Mouse (Mus musculus) midbrain, embryonic 13.5 days (tissue): ENCODE measurements around the gene Sec61a2. TPM values are rescaled to one million over a fixed set of nuclear protein-coding genes. Genes with fewer than 3 reads are reported as not detected.
A peak's percentile ranks its signal among the peaks of the same experiment; 100 is the strongest.

Source experiments
- ATAC-seq: fragments of 200-750 bp; cut with Nextera tagmentation; 2 replicates; pipeline ENCODE4 v1.8.0; 2017; ENCODE audit warnings: mild to moderate bottlenecking, moderate TSS enrichment, moderate library complexity
- H3K27ac ChIP-seq: fragments of 300-500 bp; sonication (generic); 2 replicates; pipeline ENCODE4 v1.5.1; 2015; ENCODE audit warnings: inconsistent platforms, mild to moderate bottlenecking, moderate library complexity
- H3K27me3 ChIP-seq: fragments of 300-500 bp; sonication (generic); 2 replicates; pipeline ENCODE4 v1.6.1; 2015; ENCODE audit warnings: mild to moderate bottlenecking, inconsistent platforms
- H3K36me3 ChIP-seq: fragments of 300-500 bp; sonication (generic); 2 replicates; pipeline ENCODE4 v1.6.1; 2015; ENCODE audit warnings: mild to moderate bottlenecking, inconsistent platforms
- H3K4me1 ChIP-seq: fragments of 300-500 bp; sonication (generic); replicated peaks from 2 replicates; pipeline ENCODE4 v1.6.1; 2015; ENCODE audit warnings: inconsistent platforms
- H3K4me2 ChIP-seq: fragments of 300-500 bp; sonication (generic); replicated peaks from 2 replicates; pipeline ENCODE4 v1.6.1; 2015; ENCODE audit warnings: moderate library complexity, mild to moderate bottlenecking, inconsistent platforms
- H3K4me3 ChIP-seq: fragments of 300-500 bp; sonication (generic); replicated peaks from 2 replicates; pipeline ENCODE4 v1.5.1; 2015; ENCODE audit warnings: mild to moderate bottlenecking, inconsistent platforms
- H3K9ac ChIP-seq: fragments of 300-500 bp; sonication (generic); replicated peaks from 2 replicates; pipeline ENCODE4 v1.6.1; 2015; ENCODE audit warnings: mild to moderate bottlenecking, inconsistent platforms
- H3K9me3 ChIP-seq: fragments of 300-500 bp; sonication (generic); 2 replicates; pipeline ENCODE4 v1.6.1; 2016; ENCODE audit warnings: mild to moderate bottlenecking, inconsistent platforms
- WGBS: fragments of 180-500 bp; shearing (Covaris S2); methylation state at CpG from one replicate; pipeline ENCODE4 v1.1.7; 2015; 5-methylcytosine and 5-hydroxymethylcytosine counted together
- polyA plus RNA-seq: library from polyadenylated mRNA; unstranded; fragments of >200 nt; fragmentation: Nextera tagmentation; extraction: Ambion mirVana; gene quantifications from 2 replicates; pipeline ENCODE4 v1.2.1, GENCODE M21; 2015

The Sec61a2 gene
- polyA plus RNA-seq, 1 experiment from 2014 or later = 100 TPM

GRCm38 (mm10) chr2:5930291-5931054 lies 35.2 kb upstream of the Sec61a2 start:
- Histone ChIP-seq H3K36me3 (peaks cover 29% of the 10 kb centered on the region), H3K4me1 (no peaks in the 10 kb centered on the region), H3K9me3 (no peaks in the 10 kb centered on the region), H3K4me3 (no peak overlapping the region), H3K27ac (no peak overlapping the region), H3K9ac (no peak overlapping the region), H3K27me3 (no peaks in the 10 kb centered on the region), H3K4me2 (no peak overlapping the region)
- WGBS = 87% methylated on average over 18 of the region's 18 CpGs
- no peak for ATAC-seq

- Histone ChIP-seq H3K27ac (no peak overlapping the region), H3K9ac (no peak overlapping the region), H3K4me2 (no peak overlapping the region), H3K36me3 (peaks cover 29% of the 10 kb centered on the region), H3K9me3 (no peaks in the 10 kb centered on the region), H3K4me3 (no peak overlapping the region), H3K27me3 (no peaks in the 10 kb centered on the region), H3K4me1 (no peaks in the 10 kb centered on the region)
- ATAC-seq = no peak
- WGBS = 90% methylated on average over 5 of the region's 5 CpGs
Measured at GRCm38 (mm10) chr2:5929793-5930192, 34.6 kb upstream of the Sec61a2 start.

GRCm38 (mm10) chr2:5927481-5927880 lies 32.2 kb upstream of the Sec61a2 start:
- Histone ChIP-seq H3K27me3 (no peaks in the 10 kb centered on the region), H3K4me2 (no peak overlapping the region), H3K9me3 (no peaks in the 10 kb centered on the region), H3K27ac (no peak overlapping the region), H3K4me1 (no peaks in the 10 kb centered on the region), H3K4me3 (no peak overlapping the region), H3K9ac (no peak overlapping the region), H3K36me3 (peaks cover 29% of the 10 kb centered on the region)
- no peak for ATAC-seq
- 92% methylated on average over 5 of the region's 5 CpGs for WGBS

GRCm38 (mm10) chr2:5923786-5924185 lies 28.6 kb upstream of the Sec61a2 start:
- Histone ChIP-seq H3K36me3 (peaks cover 32% of the 10 kb centered on the region), H3K4me1 (no peaks in the 10 kb centered on the region), H3K4me3 (no peak overlapping the region), H3K27me3 (no peaks in the 10 kb centered on the region), H3K4me2 (no peak overlapping the region), H3K9ac (no peak overlapping the region), H3K9me3 (no peaks in the 10 kb centered on the region), H3K27ac (no peak overlapping the region)
- WGBS = 89% methylated on average over 9 of the region's 9 CpGs
- ATAC-seq = no peak

- Histone ChIP-seq H3K27me3 (no peaks in the 10 kb centered on the region), H3K4me2 (no peak overlapping the region), H3K9me3 (no peaks in the 10 kb centered on the region), H3K9ac (no peak overlapping the region), H3K4me1 (no peaks in the 10 kb centered on the region), H3K36me3 (peaks cover 31% of the 10 kb centered on the region), H3K4me3 (no peak overlapping the region), H3K27ac (no peak overlapping the region)
- ATAC-seq = no peak
- 96% methylated on average over 6 of the region's 6 CpGs for WGBS
Measured at GRCm38 (mm10) chr2:5922823-5923222, 27.6 kb upstream of the Sec61a2 start.

- ATAC-seq = peak; percentile 58; the same call in 1 of the 2 replicates
- Histone ChIP-seq H3K9ac (no peak overlapping the region), H3K9me3 (no peaks in the 10 kb centered on the region), H3K4me3 (no peak overlapping the region), H3K4me2 (no peak overlapping the region), H3K36me3 (peaks cover 18% of the 10 kb centered on the region), H3K4me1 (no peaks in the 10 kb centered on the region), H3K27ac (no peak overlapping the region), H3K27me3 (no peaks in the 10 kb centered on the region)
- 48% methylated on average over 16 of the region's 16 CpGs for WGBS
Measured at GRCm38 (mm10) chr2:5911282-5911965, 16.2 kb upstream of the Sec61a2 start.

GRCm38 (mm10) chr2:5906625-5907024 lies 11.4 kb upstream of the Sec61a2 start:
- no peak for ATAC-seq
- H3K4me1 ChIP-seq = no peaks in the 10 kb centered on the region
- no peaks in the 10 kb centered on the region for H3K9me3 ChIP-seq
- 51% methylated on average over 3 of the region's 3 CpGs for WGBS
- H3K4me2 ChIP-seq = no peak overlapping the region
- no peak overlapping the region for H3K9ac ChIP-seq
- no peaks in the 10 kb centered on the region for H3K27me3 ChIP-seq
- no peak overlapping the region for H3K4me3 ChIP-seq
- peaks cover 29% of the 10 kb centered on the region for H3K36me3 ChIP-seq
- no peak overlapping the region for H3K27ac ChIP-seq

- H3K27ac ChIP-seq = no peak overlapping the region
- no peak overlapping the region for H3K4me2 ChIP-seq
- ATAC-seq = no peak
- no peaks in the 10 kb centered on the region for H3K27me3 ChIP-seq
- no peaks in the 10 kb centered on the region for H3K4me1 ChIP-seq
- H3K4me3 ChIP-seq = no peak overlapping the region
- 55% methylated on average over 5 of the region's 5 CpGs for WGBS
- H3K9ac ChIP-seq = no peak overlapping the region
- H3K9me3 ChIP-seq = no peaks in the 10 kb centered on the region
- peaks cover 30% of the 10 kb centered on the region for H3K36me3 ChIP-seq
Measured at GRCm38 (mm10) chr2:5906092-5906491, 10.9 kb upstream of the Sec61a2 start.

GRCm38 (mm10) chr2:5900145-5900544 lies 4.9 kb upstream of the Sec61a2 start:
- 54% methylated on average over 5 of the region's 5 CpGs for WGBS

GRCm38 (mm10) chr2:5894296-5894695 lies 936 bp downstream of the Sec61a2 start:
- peaks cover 26% of the 10 kb centered on the region for H3K36me3 ChIP-seq
- WGBS = 52% methylated on average over 11 of the region's 11 CpGs
- peaks cover 18% of the 10 kb centered on the region for H3K4me1 ChIP-seq
- no peaks in the 10 kb centered on the region for H3K9me3 ChIP-seq
- H3K27ac ChIP-seq = peak overlapping the region; percentile 25; the same call in 1 of the 2 replicates
- H3K4me3 ChIP-seq = peak overlapping the region; percentile 82
- peak overlapping the region; percentile 65 for H3K4me2 ChIP-seq
- no peak for ATAC-seq
- peak overlapping the region; percentile 89 for H3K9ac ChIP-seq
- H3K27me3 ChIP-seq = no peaks in the 10 kb centered on the region

More at GRCm38 (mm10) chr2:5900145-5900544, 4.9 kb upstream of the Sec61a2 start:
- H3K27me3 ChIP-seq = no peaks in the 10 kb centered on the region
- peaks cover 24% of the 10 kb centered on the region for H3K36me3 ChIP-seq
- ATAC-seq = no peak
- no peak overlapping the region for H3K27ac ChIP-seq
- no peak overlapping the region for H3K9ac ChIP-seq
- H3K4me1 ChIP-seq = no peaks in the 10 kb centered on the region
- H3K4me2 ChIP-seq = no peak overlapping the region
- no peaks in the 10 kb centered on the region for H3K9me3 ChIP-seq
- H3K4me3 ChIP-seq = no peak overlapping the region

- H3K4me1 ChIP-seq = peaks cover 17% of the 10 kb centered on the region
- no peak overlapping the region for H3K27ac ChIP-seq
- no peaks in the 10 kb centered on the region for H3K27me3 ChIP-seq
- H3K4me3 ChIP-seq = no peak overlapping the region
- H3K4me2 ChIP-seq = no peak overlapping the region
- H3K9me3 ChIP-seq = no peaks in the 10 kb centered on the region
- 75% methylated on average over 2 of the region's 2 CpGs for WGBS
- no peak overlapping the region for H3K9ac ChIP-seq
- peaks cover 52% of the 10 kb centered on the region for H3K36me3 ChIP-seq
- ATAC-seq = no peak
Measured at GRCm38 (mm10) chr2:5889412-5889811, 5.8 kb downstream of the Sec61a2 start.

GRCm38 (mm10) chr2:5888865-5889264 lies 6.4 kb downstream of the Sec61a2 start:
- ATAC-seq = no peak
- H3K4me1 ChIP-seq = peaks cover 13% of the 10 kb centered on the region
- no peak overlapping the region for H3K9ac ChIP-seq
- peaks cover 54% of the 10 kb centered on the region for H3K36me3 ChIP-seq
- H3K4me3 ChIP-seq = no peak overlapping the region
- H3K27me3 ChIP-seq = no peaks in the 10 kb centered on the region
- no peaks in the 10 kb centered on the region for H3K9me3 ChIP-seq
- H3K27ac ChIP-seq = no peak overlapping the region
- 92% methylated on average over 5 of the region's 5 CpGs for WGBS
- H3K4me2 ChIP-seq = no peak overlapping the region
